Mouse (Mus musculus) granulocyte monocyte progenitor cell, adult 5-6 weeks (primary cell): ENCODE measurements around the gene Fmn2. TPM values are rescaled to one million over a fixed set of nuclear protein-coding genes. Genes with fewer than 3 reads are reported as not detected.
A peak's percentile ranks its signal among the peaks of the same experiment; 100 is the strongest.

Source experiments
- ATAC-seq: replicated peaks from 2 replicates; pipeline ENCODE4 v1.8.0; 2016; ENCODE audit warnings: mild to moderate bottlenecking, moderate TSS enrichment, inconsistent platforms; ENCODE audit not compliant: poor library complexity, severe bottlenecking
- total RNA-seq, 2 experiments: library from RNA; stranded (forward) in 1 of 2; stranded (reverse) in 1 of 2; fragments of 200-712, 200-1000 nt in 1 of 2; fragments of >200 nt in 1 of 2; fragmentation: Nextera tagmentation in 1 of 2; gene quantifications; 2 replicates each; pipeline ENCODE4 v1.2.3; 2014 to 2017

Gene Fmn2
- total RNA-seq, 2 experiments from 2014 or later: not detected

- ATAC-seq: no peak
These were observed 53.8 kb downstream of the Fmn2 start for GRCm38 (mm10) chr1:174555412-174555811.

DNA sequence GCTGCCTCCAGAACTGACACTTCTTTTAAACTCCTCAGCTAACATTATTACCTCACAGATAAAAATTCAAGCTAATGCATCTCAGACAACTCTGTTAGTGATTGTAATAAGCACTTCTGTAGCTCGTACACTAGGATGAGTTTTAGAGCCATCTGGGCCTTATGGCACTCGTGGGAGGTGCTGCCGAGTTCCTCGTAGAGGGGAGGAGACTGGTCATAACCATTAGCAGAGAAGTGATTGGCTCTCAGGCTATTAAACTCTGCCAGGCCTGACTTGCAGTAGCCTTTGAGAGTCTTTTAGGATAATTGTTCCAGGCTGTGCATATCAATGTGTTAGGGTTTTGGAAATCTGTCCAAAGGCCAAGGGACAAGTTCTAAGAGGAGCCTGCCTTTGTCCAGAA lies 55.6 kb downstream of the Fmn2 start:
- no peak for ATAC-seq

GRCm38 (mm10) chr1:174557841-174558240 lies 56.2 kb downstream of the Fmn2 start:
- no peak for ATAC-seq

DNA sequence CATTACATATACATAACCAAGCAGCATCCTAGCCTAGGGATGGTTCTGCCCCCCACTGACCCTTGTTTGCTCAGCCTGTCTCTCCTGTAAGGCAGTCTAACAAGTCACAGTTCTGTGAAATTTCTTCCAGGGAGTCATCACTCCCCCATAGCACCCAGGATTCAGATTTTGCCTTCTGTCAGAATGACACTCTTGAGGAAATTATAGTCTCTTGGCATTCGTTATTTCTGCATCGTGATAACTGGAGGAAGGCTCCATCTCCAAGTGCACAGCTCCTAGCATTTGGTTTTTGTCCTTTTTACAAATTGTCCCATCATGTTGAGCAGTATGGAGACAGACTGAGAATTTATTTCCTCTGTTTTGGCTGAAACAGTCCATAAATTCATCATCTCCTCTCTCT lies 56.9 kb downstream of the Fmn2 start:
- no peak for ATAC-seq

DNA sequence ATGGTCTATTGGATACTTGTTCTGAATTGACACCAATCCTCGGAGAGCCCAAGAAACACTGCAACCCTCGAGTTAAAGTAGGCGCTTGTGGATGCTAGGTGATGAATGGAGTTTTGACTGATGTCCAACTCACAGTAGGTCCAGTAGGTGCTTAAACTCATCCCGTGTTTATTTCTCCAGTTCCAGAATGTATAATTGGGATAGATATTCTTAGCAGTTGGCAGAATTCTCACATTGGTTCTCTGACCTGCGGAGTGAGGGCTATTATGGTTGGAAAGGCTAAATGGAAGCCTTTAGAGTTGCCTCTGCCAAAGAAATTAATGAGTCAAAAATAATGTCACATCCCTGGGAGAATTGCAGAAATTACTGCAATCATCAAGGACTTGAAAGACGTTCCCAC lies 62.9 kb downstream of the Fmn2 start:
- ATAC-seq: no peak

DNA sequence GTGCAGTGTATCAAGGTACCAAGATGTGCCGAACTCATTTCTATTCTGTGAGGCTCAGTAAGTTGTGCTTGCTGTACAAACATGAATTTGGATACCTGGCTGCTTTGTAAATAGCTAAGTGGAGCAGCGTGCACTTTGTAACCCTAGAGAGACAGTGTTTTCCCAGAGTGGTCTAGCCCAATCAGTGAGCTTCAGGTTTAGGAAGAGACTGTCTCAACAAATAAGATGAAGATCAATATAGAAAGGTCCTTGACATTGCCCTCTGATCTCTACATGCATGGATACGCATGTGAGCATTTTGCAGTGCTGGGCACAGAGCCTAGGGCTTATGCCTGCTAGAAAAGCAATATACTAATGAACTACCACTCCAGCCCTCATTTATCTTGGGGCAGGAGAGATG lies 67.0 kb downstream of the Fmn2 start:
- ATAC-seq: no peak

GRCm38 (mm10) chr1:174592420-174592980 lies 90.9 kb downstream of the Fmn2 start:
- no peak for ATAC-seq

GRCm38 (mm10) chr1:174594989-174595388 lies 93.4 kb downstream of the Fmn2 start:
- peak; percentile 77 for ATAC-seq

GRCm38 (mm10) chr1:174597495-174597894 lies 95.9 kb downstream of the Fmn2 start:
- no peak for ATAC-seq

DNA sequence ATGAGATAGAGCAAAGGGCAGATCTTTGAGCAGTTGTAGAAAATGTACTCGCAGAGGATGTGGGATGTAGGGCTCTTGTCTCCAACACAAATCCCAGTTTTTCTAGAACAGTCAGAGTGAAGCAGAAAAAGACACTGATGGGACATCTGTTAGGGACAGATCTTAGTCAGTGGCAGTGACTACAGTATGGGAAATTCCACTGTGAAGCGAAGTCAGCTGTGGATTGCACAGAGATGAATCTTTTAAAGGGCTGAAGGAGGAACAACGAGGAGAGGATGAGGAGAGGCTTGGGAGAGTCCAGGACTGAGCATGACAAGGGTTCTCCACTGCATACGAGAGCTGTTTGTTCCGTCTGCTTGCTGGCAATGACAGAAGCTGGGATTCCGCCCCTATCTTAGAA lies 96.6 kb downstream of the Fmn2 start:
- no peak for ATAC-seq

DNA sequence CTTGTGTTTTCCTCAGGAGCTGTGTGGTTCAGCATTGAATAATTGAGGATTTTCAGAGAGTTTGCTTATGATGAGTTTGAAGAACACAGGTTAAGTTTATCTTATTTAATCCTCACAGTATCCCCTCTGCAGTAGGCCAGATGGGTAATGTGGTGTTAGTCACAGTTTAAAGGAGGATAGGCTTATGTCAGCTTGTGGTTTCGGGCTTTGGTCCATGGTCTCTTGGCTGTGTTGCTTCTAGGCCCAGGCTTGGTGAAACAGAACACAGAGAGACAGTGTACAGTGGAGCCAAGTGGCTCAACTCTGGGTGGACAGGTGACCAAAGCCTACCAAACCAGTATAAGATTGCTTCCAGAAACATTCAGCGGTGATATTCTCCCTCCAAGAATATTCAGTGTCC lies 98.4 kb downstream of the Fmn2 start:
- ATAC-seq: no peak

GRCm38 (mm10) chr1:174600620-174601019 lies 99.0 kb downstream of the Fmn2 start:
- no peak for ATAC-seq

- no peak for ATAC-seq
These were observed 115.7 kb downstream of the Fmn2 start for GRCm38 (mm10) chr1:174617368-174617767.

DNA sequence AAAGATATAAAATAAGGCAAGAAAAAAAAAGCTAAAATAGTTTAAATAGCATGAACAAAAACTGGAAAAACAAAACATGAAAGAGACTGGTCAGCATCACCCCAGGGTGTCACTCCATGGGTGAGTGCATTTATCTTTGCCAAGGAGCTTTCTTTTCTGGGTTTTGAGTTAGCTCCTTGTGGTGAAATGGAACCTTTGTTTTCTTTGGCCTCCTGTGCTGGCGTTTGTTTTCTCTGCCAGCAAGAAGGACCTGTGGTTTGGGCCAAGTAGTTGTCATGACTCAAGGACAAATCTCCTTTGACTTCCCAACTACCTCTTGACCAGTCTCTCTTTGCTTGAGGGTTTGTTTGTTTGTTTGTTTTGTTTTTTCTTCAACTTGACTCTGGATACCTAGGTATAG lies 119.9 kb downstream of the Fmn2 start:
- no peak for ATAC-seq

DNA sequence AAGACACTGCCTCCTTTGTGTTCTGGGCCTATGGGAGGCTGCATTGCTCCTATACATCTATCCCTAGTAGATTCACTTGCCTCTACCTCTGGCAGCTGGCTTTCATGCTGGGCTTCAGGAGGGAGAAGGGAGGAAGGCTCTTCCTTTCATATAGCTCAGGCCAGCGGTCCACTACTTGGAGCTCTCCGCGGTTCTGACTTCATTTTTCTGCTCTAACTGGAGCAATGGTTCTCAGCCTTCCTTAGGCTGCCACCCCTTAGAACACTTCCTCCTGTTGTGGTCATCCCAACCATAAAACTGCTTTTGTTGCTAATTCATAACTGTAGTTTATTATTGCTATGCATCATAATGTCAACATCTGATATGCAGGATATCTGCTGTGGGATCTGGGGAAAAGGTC lies 121.4 kb downstream of the Fmn2 start:
- no peak for ATAC-seq

DNA sequence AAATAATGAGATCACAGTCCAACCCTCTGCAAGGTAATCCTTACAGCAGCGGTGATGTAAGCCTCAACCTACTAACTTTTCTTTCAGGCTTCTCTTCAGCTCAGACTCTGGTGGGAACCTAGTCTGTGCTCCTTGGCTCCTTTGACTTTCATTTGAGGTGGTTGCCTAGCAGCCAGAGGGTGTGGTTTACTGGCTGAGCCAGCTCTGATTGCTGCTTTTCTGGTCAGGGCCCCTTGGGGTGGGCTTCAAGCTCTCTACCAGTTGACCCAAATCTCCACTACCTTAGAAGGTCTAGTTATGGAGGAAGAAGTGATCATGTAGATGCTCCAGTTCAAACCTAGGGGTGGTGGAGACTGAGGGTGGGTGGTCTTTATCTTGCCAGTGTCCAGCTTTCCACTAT lies 128.4 kb downstream of the Fmn2 start:
- ATAC-seq: no peak

DNA sequence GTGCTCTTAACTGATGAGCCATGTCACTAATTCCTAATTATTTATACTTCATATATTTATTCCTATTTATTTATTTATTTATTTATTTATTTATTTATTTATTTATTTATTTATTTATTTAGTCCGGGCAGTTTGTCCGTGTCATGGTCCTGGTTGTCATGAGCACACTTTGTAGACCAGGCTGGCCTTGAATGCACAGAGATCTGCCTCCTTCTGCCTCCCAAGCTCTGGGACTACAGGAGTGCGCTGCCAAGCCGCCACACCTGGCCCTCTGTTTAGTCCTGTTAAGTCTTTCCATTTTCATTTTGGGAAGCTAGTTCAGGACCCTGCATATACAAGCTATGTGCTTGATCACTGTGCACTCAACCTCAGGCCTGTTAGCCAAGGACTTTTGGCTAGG lies 134.7 kb downstream of the Fmn2 start:
- ATAC-seq: no peak

- no peak for ATAC-seq
These were observed 136.0 kb downstream of the Fmn2 start for GRCm38 (mm10) chr1:174637564-174638085.

DNA sequence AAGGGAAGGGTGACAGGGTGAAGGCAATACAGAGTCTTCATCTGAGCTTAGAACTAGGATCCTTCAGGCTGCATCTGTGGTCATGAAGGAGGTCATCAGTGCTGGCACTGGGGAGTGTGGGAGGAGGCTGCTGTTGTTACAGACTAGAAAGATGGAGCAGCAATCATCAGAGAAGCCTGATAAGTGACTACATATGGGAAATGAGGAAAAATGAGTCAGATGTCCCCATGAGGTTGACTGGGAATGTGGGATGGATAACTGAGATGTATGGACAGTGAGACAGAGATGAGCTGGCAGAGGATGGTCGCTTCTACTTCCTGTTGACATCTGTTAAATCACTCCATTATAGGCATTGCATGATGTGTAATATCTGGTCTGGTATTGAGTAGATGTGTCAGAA lies 139.3 kb downstream of the Fmn2 start:
- ATAC-seq: no peak

DNA sequence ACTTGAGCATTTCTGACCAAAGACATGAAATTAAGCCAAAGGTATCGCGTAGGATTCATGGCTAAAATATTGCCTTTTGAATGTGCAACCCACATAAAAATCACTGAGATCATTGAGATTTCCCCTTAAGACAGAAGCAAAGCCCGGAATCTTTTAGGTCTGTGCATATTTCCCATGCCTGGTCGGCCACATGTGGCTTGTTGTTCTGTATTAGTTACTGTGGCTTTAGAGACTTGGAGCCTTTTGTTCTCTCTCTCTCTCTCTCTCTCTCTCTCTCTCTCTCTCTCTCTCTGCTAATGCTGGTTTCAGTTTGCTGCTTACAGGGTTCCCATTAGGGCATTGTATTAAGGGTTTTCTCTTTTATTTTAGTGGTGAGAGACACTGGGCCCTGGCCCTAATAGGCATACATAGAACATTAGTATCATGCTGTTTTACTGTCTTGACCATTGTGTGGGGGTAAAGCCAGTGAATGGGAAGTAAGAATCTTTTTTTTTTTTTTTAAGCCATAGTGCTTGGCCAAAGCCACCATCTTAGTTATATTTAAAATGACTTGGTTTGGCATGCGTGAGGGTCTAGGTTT lies 141.9 kb downstream of the Fmn2 start:
- no peak for ATAC-seq

GRCm38 (mm10) chr1:174649421-174649826 lies 147.8 kb downstream of the Fmn2 start:
- ATAC-seq: no peak

DNA sequence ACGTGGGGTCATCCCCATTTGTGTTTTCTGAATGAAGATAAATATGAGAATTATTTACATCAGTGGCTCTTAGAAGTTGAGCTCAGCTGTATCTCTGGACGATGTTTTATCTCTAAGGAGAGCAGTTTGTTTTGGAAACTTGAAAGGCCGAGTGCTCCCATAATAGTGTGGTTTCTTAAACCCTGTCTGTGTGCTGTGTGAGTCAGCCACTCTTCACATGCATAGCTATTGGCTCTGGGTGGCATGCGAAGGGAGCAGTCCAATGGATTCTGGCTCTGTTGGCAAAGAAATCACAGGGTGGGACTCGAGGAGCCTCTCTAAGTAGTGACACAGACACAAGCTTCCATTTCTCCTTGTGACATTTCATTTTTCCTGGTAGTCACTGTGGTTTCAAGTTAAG lies 152.9 kb downstream of the Fmn2 start:
- no peak for ATAC-seq
